8 mouse cellular contexts compared by ENCODE assay signal in the genomic region with DNA sequence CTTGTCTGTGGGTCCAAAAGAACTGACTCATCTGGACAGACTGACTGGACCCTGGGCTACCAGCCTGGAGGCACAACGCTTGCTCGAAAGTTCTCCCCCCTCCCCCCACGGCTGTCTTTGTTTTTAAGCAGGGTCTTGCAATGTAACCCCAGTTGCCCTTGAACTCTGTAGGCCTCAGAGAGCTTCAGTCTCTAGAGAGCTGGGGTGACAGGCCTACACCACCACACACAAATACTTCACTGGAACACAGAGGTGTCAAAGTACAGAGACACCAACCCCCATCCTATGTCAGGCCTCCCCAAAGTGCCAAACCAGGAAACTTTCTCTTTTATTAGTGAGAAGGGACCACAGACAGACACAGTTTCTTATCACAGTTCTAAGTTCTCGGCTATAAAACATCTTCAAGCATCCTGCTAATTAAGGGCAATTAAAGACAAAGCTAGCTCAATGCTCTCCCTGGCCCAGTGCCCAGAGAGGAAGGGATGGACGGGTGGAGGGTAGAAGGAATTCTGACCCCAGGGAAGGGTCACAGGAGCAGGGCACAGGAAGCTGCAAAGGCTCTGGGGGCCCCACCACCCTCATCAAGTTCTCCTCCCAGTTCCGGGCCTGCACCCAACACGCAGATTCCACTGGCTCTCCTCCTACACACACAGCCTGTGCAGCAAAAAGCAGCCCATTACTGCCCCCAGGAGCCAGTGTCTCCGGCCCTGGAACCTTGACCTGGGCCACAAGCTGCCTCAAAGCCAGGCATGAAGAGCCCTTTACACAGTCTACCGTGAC. TPM values are rescaled to one million over a fixed set of nuclear protein-coding genes. Genes with fewer than 3 reads are reported as not detected.
A peak's percentile ranks its signal among the peaks of the same experiment; 100 is the strongest.
DNase-seq lines count a peak whose midpoint lies in the region; ATAC-seq lines count a peak whose summit lies in the region.

No protein-coding gene starts in this region.

- no peaks in the 10 kb centered on the region for H3K27me3 ChIP-seq in megakaryocyte, embryonic 14.5 days (replicated peaks)
- no peaks in the 10 kb centered on the region for H3K27me3 ChIP-seq in intestine, embryonic 16.5 days (replicated peaks; ENCODE audit: control insufficient read depth, insufficient read depth, low read length)
- no peaks in the 10 kb centered on the region for H3K27me3 ChIP-seq in liver, embryonic 16.5 days (ENCODE audit: control insufficient read depth, insufficient read depth, low read depth, low read length)

- peaks cover 37% of the 10 kb centered on the region for H3K36me3 ChIP-seq in megakaryocyte, embryonic 14.5 days (replicated peaks; ENCODE audit: low read length)
- peaks cover 5% of the 10 kb centered on the region for H3K36me3 ChIP-seq in intestine, embryonic 16.5 days (ENCODE audit: control insufficient read depth, insufficient read depth, low read length)
- no peaks in the 10 kb centered on the region; the same call in 1 of the 2 replicates for H3K36me3 ChIP-seq in liver, embryonic 16.5 days (ENCODE audit: control insufficient read depth, insufficient read depth)

- no peak overlapping the region for H3K9ac ChIP-seq in intestine, embryonic 16.5 days (ENCODE audit: low read depth, low read length)
- H3K9ac ChIP-seq in liver, embryonic 16.5 days (ENCODE audit: low read depth, low read length): peak overlapping the region; percentile 65

- no peak overlapping the region for H3K4me2 ChIP-seq in intestine, embryonic 16.5 days (ENCODE audit: low read depth, low read length)
- H3K4me2 ChIP-seq in liver, embryonic 16.5 days (ENCODE audit: low read depth, low read length): peak overlapping the region; percentile 73

- peak overlapping the region; percentile 31; the same call in 1 of the 2 replicates for H3K27ac ChIP-seq in intestine, embryonic 16.5 days (ENCODE audit: low read length)
- peak overlapping the region; percentile 96 for H3K27ac ChIP-seq in liver, embryonic 16.5 days (ENCODE audit: low read length)

- DNase-seq in gastrocnemius, adult 8-10 months (ENCODE audit: low spot score in 2 of 2): peak; percentile 43 to 54
- DNase-seq in testis, postnatal 14 days (ENCODE audit: low spot score): peak; percentile 67
- no peak for DNase-seq in cerebellum, postnatal 36 days
- DNase-seq in spleen, postnatal 14 days (ENCODE audit: low spot score in 2 of 2): no peak

- ATAC-seq in megakaryocyte, adult 5-6 weeks (ENCODE audit: poor library complexity, severe bottlenecking): no peak
- ATAC-seq in intestine, embryonic 16.5 days: peak; percentile 76
- ATAC-seq in liver, embryonic 16.5 days (ENCODE audit: low read depth): peak; percentile 22

- 37% methylated on average over 9 of the region's 9 CpGs for WGBS in intestine, embryonic 16.5 days
- WGBS in liver, embryonic 16.5 days (ENCODE audit: insufficient replicate concordance): 35% methylated on average over 9 of the region's 9 CpGs

- H3K4me1 ChIP-seq in megakaryocyte, embryonic 14.5 days: peaks cover 59% of the 10 kb centered on the region
- peaks cover 49% of the 10 kb centered on the region for H3K4me1 ChIP-seq in intestine, embryonic 16.5 days (ENCODE audit: control insufficient read depth, insufficient read depth, low read length)
- H3K4me1 ChIP-seq in liver, embryonic 16.5 days (ENCODE audit: control insufficient read depth, low read depth, low read length): peaks cover 83% of the 10 kb centered on the region

- H3K9me3 ChIP-seq in megakaryocyte, embryonic 14.5 days: no peaks in the 10 kb centered on the region
- H3K9me3 ChIP-seq in intestine, embryonic 16.5 days (ENCODE audit: control insufficient read depth, low read length): no peaks in the 10 kb centered on the region
- H3K9me3 ChIP-seq in liver, embryonic 16.5 days (replicated peaks; ENCODE audit: control insufficient read depth, low read length): no peaks in the 10 kb centered on the region

- H3K4me3 ChIP-seq in megakaryocyte, embryonic 14.5 days (replicated peaks): peak overlapping the region; percentile 8
- no peak overlapping the region for H3K4me3 ChIP-seq in intestine, embryonic 16.5 days (ENCODE audit: low read length)
- H3K4me3 ChIP-seq in liver, embryonic 16.5 days (ENCODE audit: low read depth, low read length): peak overlapping the region; percentile 41

RNA-seq across cellular contexts. Expression of gene Ssh1, which starts 7.3 kb away (rescaled TPM):
- polyA plus RNA-seq in megakaryocyte, embryonic 14.5 days (2012; ENCODE audit: insufficient read depth, low replicate concordance): 2.9 and 3.9 TPM in 2 replicates
- total RNA-seq in megakaryocyte, adult 5-6 weeks (2015): 10.2 and 10.4 TPM in 2 replicates
- total RNA-seq in megakaryocyte, adult 5-6 weeks (2017): 4.7 and 4.9 TPM in 2 replicates
- total RNA-seq in gastrocnemius, adult 8-10 months (2022): 1 to 10 TPM; 6.3 to 9.8 (median 6.9) TPM
- polyA plus RNA-seq in intestine, embryonic 16.5 days (2015; fragmentation: Nextera tagmentation; extraction: Ambion mirVana): 7.1 and 7.8 TPM in 2 replicates
- polyA plus RNA-seq in liver, embryonic 16.5 days (2015; fragmentation: Nextera tagmentation; extraction: Ambion mirVana): 6.1 and 6.8 TPM in 2 replicates

RNA-seq across cellular contexts. Expression of gene Dao, which starts 17.1 kb away (rescaled TPM):
- not detected in 2 replicates for polyA plus RNA-seq in megakaryocyte, embryonic 14.5 days (2012; ENCODE audit: insufficient read depth, low replicate concordance)
- total RNA-seq in megakaryocyte, adult 5-6 weeks (2015): not detected in 2 replicates
- total RNA-seq in megakaryocyte, adult 5-6 weeks (2017): not detected in 2 replicates
- total RNA-seq in gastrocnemius, adult 8-10 months (2022): not detected
- 31.0 and 32.5 TPM in 2 replicates for polyA plus RNA-seq in intestine, embryonic 16.5 days (2015; fragmentation: Nextera tagmentation; extraction: Ambion mirVana)
- polyA plus RNA-seq in liver, embryonic 16.5 days (2015; fragmentation: Nextera tagmentation; extraction: Ambion mirVana): 0.21 TPM in 1 of 2 replicates, not detected in the other

Comparison
In these comparisons a context has a peak if more than half of its experiments do, and no peak if none do; other contexts are left out.
1. DNase-seq: peak in gastrocnemius, adult 8-10 months (2 of 2) and testis, postnatal 14 days (single experiment); none in cerebellum, postnatal 36 days (0 of 2) and spleen, postnatal 14 days (0 of 2).
2. RNA of gene Dao, which starts 17.1 kb away (polyA plus RNA-seq): 31.0 to 32.5 TPM in intestine, embryonic 16.5 days; 0.21 TPM in liver, embryonic 16.5 days and not detected in megakaryocyte, embryonic 14.5 days; every median in the first group is over 10 times any median in the second.